Mouse (Mus musculus): ENCODE measurements around the gene Ccdc191. TPM values are rescaled to one million over a fixed set of nuclear protein-coding genes. Genes with fewer than 3 reads are reported as not detected.

The Ccdc191 gene
- polyA plus RNA-seq, 1 experiment = 1.5 TPM

DNA sequence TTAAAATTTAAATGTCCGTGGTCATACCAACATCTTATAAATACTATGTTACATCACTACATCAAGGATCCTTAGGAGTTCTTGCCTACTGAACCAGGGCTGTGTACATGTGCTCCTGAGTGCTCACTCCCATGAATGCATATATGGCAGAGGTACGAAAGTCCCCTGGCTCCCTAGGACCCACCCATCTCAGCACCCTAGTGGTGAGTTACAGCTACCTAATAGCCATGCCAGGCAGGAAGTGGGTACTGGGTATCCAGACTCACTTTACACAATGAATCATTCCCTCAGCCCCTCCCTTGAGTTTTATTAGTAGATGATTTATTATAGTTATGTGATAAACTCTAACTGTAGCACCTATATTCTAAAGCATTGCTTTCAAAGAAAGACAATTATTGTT, 7.3 kb upstream of the Ccdc191 start:
- peaks cover 60% of the 10 kb centered on the region for H3K79me2 ChIP-seq (ENCODE audit: control insufficient read depth, insufficient read depth)
- no peak overlapping the region for H3K4me3 ChIP-seq
- peaks cover 22% of the 10 kb centered on the region for H3K36me3 ChIP-seq (ENCODE audit: control insufficient read depth, insufficient read depth)
- H3K27me3 ChIP-seq (ENCODE audit: control insufficient read depth, insufficient read depth, insufficient read length) = no peaks in the 10 kb centered on the region
- no peak overlapping the region for H3K4me2 ChIP-seq (ENCODE audit: low read depth)
- no peak overlapping the region for H3ac ChIP-seq (ENCODE audit: control insufficient read depth, insufficient read length)
- no peak for TF ChIP-seq MYOD1 (IDR thresholded peaks at IDR 0.05; ENCODE audit: control insufficient read depth in 1 of 3, insufficient read length in 2 of 3, low read depth in 2 of 3)
- TF ChIP-seq E2F4 (IDR thresholded peaks at IDR 0.05; ENCODE audit: insufficient read depth) = no peak
- TF ChIP-seq POLR2AphosphoS2 (IDR thresholded peaks at IDR 0.05; ENCODE audit: insufficient read length, low read depth) = no peak
- no peak for TF ChIP-seq MYOG (IDR thresholded peaks at IDR 0.05; ENCODE audit: control insufficient read depth in 1 of 3, insufficient read depth in 1 of 3, insufficient read length in 2 of 3, low read depth in 2 of 3)
- no peak for TF ChIP-seq TCF3 (IDR thresholded peaks at IDR 0.05; ENCODE audit: insufficient read length, low read depth)
- no peak for TF ChIP-seq REST (IDR thresholded peaks at IDR 0.05; ENCODE audit: insufficient read depth, insufficient read length)
- no peak for TF ChIP-seq POLR2A (IDR thresholded peaks at IDR 0.05; ENCODE audit: insufficient read length, low read depth)
- no peak for TF ChIP-seq CEBPB (IDR thresholded peaks at IDR 0.05; ENCODE audit: insufficient read depth, poor library complexity, severe bottlenecking)
- no peak for TF ChIP-seq MAX (IDR thresholded peaks at IDR 0.05; ENCODE audit: low read depth)
- no peak for TF ChIP-seq USF1 (IDR thresholded peaks at IDR 0.05; ENCODE audit: low read depth)
- TF ChIP-seq TCF12 (IDR thresholded peaks at IDR 0.05; ENCODE audit: insufficient read depth, poor library complexity, severe bottlenecking) = no peak
- TF ChIP-seq SRF (IDR thresholded peaks at IDR 0.05; ENCODE audit: control insufficient read depth, insufficient read length, low read depth) = no peak

GRCm38 (mm10) chr16:43890005-43890336, 371 bp downstream of the Ccdc191 start:
- Histone ChIP-seq H3K4me2 (ENCODE audit: low read depth) (peak overlapping the region; percentile 77), H3K27me3 (ENCODE audit: control insufficient read depth, insufficient read depth, insufficient read length) (no peaks in the 10 kb centered on the region), H3K79me2 (ENCODE audit: control insufficient read depth, insufficient read depth) (peaks cover 44% of the 10 kb centered on the region), H3K4me3 (peak overlapping the region; percentile 60), H3ac (ENCODE audit: control insufficient read depth, insufficient read length) (peak overlapping the region; percentile 10), H3K36me3 (ENCODE audit: control insufficient read depth, insufficient read depth) (no peaks in the 10 kb centered on the region)
- TF ChIP-seq MYOD1 (IDR thresholded peaks at IDR 0.05; ENCODE audit: control insufficient read depth in 1 of 3, insufficient read length in 2 of 3, low read depth in 2 of 3) (no peak), TCF3 (IDR thresholded peaks at IDR 0.05; ENCODE audit: insufficient read length, low read depth) (no peak), POLR2A (IDR thresholded peaks at IDR 0.05; ENCODE audit: insufficient read length, low read depth) (no peak), MYOG (IDR thresholded peaks at IDR 0.05; ENCODE audit: control insufficient read depth in 1 of 3, insufficient read depth in 1 of 3, insufficient read length in 2 of 3, low read depth in 2 of 3) (no peak), SRF (IDR thresholded peaks at IDR 0.05; ENCODE audit: control insufficient read depth, insufficient read length, low read depth) (no peak), USF1 (IDR thresholded peaks at IDR 0.05; ENCODE audit: low read depth) (no peak), E2F4 (IDR thresholded peaks at IDR 0.05; ENCODE audit: insufficient read depth) (no peak)

GRCm38 (mm10) chr16:43890747-43891336, 1.2 kb downstream of the Ccdc191 start:
- H3ac ChIP-seq (ENCODE audit: control insufficient read depth, insufficient read length) = no peak overlapping the region
- H3K4me2 ChIP-seq (ENCODE audit: low read depth) = peak overlapping the region; percentile 77
- peaks cover 36% of the 10 kb centered on the region for H3K79me2 ChIP-seq (ENCODE audit: control insufficient read depth, insufficient read depth)
- no peak for TF ChIP-seq MAX (IDR thresholded peaks at IDR 0.05; ENCODE audit: low read depth)
- no peaks in the 10 kb centered on the region for H3K27me3 ChIP-seq (ENCODE audit: control insufficient read depth, insufficient read depth, insufficient read length)
- peak overlapping the region; percentile 60 for H3K4me3 ChIP-seq
- no peaks in the 10 kb centered on the region for H3K36me3 ChIP-seq (ENCODE audit: control insufficient read depth, insufficient read depth)

GRCm38 (mm10) chr16:43894501-43894900, 4.9 kb downstream of the Ccdc191 start:
- H3K27me3 ChIP-seq (ENCODE audit: control insufficient read depth, insufficient read depth, insufficient read length) = no peaks in the 10 kb centered on the region
- no peaks in the 10 kb centered on the region for H3K36me3 ChIP-seq (ENCODE audit: control insufficient read depth, insufficient read depth)
- TF ChIP-seq TCF12 (IDR thresholded peaks at IDR 0.05; ENCODE audit: insufficient read depth, poor library complexity, severe bottlenecking) = no peak
- no peak for TF ChIP-seq SRF (IDR thresholded peaks at IDR 0.05; ENCODE audit: control insufficient read depth, insufficient read length, low read depth)
- TF ChIP-seq MAX (IDR thresholded peaks at IDR 0.05; ENCODE audit: low read depth) = no peak
- no peak for TF ChIP-seq MYOD1 (IDR thresholded peaks at IDR 0.05; ENCODE audit: control insufficient read depth in 1 of 3, insufficient read length in 2 of 3, low read depth in 2 of 3)
- TF ChIP-seq POLR2AphosphoS2 (IDR thresholded peaks at IDR 0.05; ENCODE audit: insufficient read length, low read depth) = no peak
- no peak for TF ChIP-seq USF1 (IDR thresholded peaks at IDR 0.05; ENCODE audit: low read depth)
- TF ChIP-seq POLR2A (IDR thresholded peaks at IDR 0.05; ENCODE audit: insufficient read length, low read depth) = no peak
- no peak for TF ChIP-seq REST (IDR thresholded peaks at IDR 0.05; ENCODE audit: insufficient read depth, insufficient read length)
- no peak for TF ChIP-seq E2F4 (IDR thresholded peaks at IDR 0.05; ENCODE audit: insufficient read depth)
- no peak for TF ChIP-seq TCF3 (IDR thresholded peaks at IDR 0.05; ENCODE audit: insufficient read length, low read depth)
- TF ChIP-seq CEBPB (IDR thresholded peaks at IDR 0.05; ENCODE audit: insufficient read depth, poor library complexity, severe bottlenecking) = no peak
- no peak for TF ChIP-seq MYOG (IDR thresholded peaks at IDR 0.05; ENCODE audit: control insufficient read depth in 1 of 3, insufficient read depth in 1 of 3, insufficient read length in 2 of 3, low read depth in 2 of 3)
- no peak overlapping the region for H3K4me3 ChIP-seq
- H3K4me2 ChIP-seq (ENCODE audit: low read depth) = no peak overlapping the region
- H3K79me2 ChIP-seq (ENCODE audit: control insufficient read depth, insufficient read depth) = no peaks in the 10 kb centered on the region
- no peak overlapping the region for H3ac ChIP-seq (ENCODE audit: control insufficient read depth, insufficient read length)

GRCm38 (mm10) chr16:43900138-43900537, 10.5 kb downstream of the Ccdc191 start:
- no peak overlapping the region for H3K4me2 ChIP-seq (ENCODE audit: low read depth)
- no peak for TF ChIP-seq USF1 (IDR thresholded peaks at IDR 0.05; ENCODE audit: low read depth)
- H3K27me3 ChIP-seq (ENCODE audit: control insufficient read depth, insufficient read depth, insufficient read length) = no peaks in the 10 kb centered on the region
- H3K79me2 ChIP-seq (ENCODE audit: control insufficient read depth, insufficient read depth) = no peaks in the 10 kb centered on the region
- no peak overlapping the region for H3K4me3 ChIP-seq
- H3ac ChIP-seq (ENCODE audit: control insufficient read depth, insufficient read length) = no peak overlapping the region
- no peaks in the 10 kb centered on the region for H3K36me3 ChIP-seq (ENCODE audit: control insufficient read depth, insufficient read depth)
